Mouse (Mus musculus) fat pad, adult 2 months (tissue): ENCODE results near the gene Lst1.

Experiments used
- DNase-seq: peaks from one replicate; pipeline ENCODE4 v3.0.0-alpha.2; 2011; ENCODE audit warnings: low read depth, low spot score; ENCODE audit errors: extremely low read depth

The Lst1 gene

DNA sequence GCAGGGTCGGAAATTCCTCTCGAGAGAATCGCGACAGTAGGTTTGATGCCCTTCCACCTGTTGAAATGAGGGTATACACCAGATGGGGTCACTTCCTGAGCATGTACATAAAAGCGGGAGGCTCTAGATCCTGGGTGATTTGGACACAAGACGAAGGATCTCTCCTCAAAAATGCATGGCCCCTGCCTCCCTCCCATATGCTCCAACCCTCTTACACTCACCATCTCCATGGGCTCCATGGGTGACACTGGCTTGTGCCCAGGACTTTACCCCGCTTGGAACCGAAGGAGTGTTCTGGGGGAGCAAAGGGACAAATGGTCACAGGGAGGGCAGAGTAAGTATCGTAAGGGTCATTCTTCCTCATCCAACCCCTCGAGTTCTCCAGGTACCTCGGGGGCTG, 26.8 kb downstream of the Lst1 start:
- DNase-seq = no peak

DNA sequence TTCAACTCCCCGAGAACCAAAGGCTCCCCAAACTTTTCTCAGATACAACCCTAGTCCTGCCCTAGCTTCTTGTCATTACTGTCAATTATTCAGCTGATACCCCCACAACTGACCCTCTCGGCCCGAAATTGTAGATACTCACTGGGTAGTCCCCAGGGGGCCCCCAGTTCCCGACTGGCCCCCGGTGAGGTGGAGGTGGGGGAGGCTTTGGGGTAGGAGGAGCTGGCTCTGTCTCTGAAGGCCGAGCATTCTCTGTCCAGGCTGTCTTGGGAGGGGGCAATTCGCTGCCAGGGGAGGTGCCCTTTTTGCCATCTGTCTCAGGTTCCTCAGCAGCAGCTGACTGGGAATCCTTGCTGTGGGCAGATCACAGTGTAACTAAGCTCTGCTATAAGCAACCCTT, 28.6 kb downstream of the Lst1 start:
- DNase-seq = no peak

DNA sequence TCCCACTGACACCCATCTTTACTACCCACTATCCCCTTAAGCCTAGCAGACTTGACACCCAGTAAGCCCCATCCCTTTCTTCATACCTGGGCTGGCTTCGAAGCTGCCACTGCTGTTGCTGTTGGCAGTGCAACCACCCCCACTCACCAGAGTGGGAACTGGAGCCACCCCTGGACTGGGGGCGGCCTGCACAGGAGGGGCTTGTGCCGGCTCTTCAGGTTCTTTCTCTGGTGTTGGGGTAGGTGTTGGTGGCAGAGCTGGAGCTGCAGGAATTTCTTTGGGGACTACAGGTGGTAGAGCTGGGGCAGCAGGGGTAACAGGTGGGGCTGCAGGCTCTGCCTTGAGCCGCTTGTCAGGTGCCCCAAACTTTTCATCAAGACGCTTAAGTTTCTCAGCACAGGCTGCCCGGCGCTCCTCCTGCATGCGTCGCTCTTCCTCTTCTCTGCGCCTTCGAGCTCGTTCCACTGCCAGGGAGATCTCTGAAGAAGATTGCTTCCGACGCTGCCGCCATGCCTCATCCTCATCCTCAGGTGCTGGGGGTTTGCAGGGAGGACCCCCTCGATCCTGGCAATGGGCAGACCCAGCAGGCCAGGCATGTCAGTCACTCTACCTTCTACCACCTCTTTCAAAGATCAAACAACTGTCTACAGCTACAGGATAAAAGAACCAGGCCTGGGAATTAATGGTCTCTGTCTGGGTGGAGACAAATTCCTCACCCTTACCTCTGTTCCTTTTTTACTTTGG, 29.2 kb downstream of the Lst1 start:
- DNase-seq = no peak

DNA sequence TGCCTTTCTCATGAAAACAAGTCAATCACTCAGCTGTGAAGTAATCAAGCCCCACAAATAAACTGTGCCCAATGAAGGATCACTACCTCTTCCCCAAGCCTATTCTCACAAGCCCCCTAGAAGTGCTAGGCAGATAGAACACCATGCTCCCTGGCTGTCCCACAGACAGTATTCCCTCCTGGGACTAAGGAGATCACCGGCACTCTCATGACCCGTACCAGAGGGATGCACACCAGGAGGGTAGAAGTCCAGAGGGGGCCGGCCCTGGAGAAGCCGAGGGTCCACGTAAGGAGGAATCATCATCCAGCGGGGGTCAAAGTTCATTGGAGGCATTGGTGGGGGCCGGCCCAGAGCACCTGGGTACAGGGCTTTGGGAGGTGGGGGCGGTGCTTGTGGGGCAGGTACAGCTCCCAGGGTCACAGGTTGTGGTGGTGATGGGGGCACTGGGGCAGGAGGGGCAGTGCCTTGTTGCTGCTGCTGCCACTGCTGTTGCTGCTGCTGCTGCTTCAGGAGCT, 30.5 kb downstream of the Lst1 start:
- DNase-seq = no peak

DNA sequence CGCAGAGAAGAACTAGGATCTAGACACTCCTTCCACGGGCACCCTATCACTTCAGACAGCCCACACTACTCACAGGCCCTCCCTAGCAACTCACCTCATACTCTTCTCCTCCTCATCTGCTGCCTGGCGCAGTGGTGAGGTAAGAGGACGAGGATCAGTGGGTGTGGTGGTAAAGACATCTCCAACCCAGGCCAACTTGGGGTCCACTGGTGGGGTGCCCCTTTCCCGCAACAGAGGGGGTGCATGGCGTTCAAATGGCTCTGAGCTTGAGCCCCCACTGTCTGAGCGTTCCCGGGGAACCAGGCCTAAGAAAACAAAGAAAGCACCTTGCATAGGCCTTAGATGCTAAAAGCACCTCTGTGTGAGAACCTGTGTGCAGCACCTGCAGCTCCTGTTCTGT, 31.0 kb downstream of the Lst1 start:
- no peak for DNase-seq

DNA sequence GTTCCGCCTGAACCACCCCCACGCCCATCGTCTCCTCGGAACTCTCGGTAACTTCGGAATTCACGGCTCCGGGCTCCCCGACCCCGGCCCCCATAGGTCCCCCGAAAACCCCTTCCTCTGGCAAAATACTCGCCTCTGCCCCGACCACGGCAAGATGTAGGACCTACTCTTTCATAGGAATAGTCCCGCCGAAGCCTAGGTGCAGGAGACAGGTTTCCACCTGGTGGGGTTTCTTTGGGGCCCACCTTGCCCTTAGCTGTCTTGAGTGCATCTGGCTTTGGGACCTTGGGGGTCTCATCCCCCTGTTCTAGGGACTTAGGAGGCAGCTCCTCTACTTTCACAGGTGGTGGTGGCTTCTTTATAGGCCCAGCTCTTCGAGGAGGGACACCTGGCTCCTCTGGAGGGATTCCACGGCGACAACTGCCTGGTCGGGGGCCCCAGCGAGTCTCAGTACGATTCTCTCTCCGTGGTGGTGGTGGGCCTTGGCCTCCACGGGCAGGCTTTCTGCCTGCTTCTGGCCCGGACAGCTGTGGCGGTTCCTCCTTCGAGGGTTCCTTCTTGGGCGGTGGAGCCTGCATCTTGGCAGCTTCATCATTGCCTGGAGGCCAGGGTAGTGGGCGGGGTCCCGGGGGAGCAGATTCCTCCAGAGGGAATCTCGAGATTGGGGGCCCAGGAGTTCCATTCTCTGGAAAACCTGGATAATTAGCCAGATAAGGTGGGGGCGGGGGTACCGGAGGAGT, 31.6 kb downstream of the Lst1 start:
- no peak for DNase-seq

DNA sequence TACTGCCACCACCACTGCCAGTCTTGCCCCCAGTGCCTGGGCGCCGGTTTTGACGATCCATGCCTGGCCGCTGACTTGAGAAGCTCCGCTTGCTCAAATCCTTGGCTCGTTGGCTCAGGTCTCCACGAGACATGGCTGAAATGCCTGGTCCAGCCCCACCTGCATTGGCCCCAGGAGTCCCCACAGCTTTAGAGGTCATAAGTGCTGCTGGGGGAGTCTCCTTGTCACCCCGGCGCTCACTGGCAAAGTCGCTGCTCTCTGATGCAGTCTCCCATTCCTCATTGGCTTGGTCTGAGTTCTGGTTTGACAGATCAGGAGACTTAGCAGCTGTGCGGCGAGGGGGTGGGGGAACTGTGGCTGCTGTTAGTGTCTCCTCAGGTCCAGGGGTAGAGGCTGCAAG, 32.8 kb downstream of the Lst1 start:
- no peak for DNase-seq

DNA sequence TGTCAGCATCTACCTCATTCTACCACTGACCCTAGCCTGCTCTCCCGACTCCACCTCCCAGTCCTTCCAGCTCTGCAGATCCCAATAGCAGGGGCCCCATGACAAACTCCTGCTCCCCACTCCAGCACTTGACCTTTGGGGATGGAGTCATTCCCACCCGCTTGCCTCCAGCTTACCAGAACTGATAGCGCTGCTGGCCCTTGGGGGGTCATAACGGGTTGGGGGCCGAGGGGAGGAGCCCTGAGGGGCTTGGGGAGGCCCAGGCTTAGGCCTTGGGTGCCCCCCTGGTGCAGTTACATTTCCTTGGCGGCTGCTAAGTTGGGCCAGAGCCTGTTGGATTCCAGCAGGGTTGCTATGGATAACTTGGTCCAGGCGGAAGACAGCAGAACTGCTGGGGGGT, 33.6 kb downstream of the Lst1 start:
- DNase-seq = no peak

DNA sequence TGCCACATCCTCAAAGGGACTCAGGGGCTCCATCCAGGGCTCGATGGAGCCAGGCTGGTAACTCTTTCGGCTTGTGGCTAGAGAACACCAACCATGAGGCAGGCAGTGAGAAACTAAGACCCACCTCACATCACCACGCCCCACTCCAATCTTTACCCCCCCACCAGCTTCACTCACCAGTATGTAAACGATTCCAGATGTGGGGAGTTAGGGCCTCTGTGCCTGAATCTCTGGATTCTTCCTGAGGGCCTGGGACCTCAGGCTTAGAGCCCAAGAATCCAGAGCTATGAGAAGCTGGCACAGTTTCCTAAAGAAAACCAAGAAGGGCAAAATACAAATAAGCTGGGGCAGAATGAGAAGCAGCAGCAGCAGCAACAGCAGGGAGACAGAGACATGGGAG, 34.3 kb downstream of the Lst1 start:
- DNase-seq = no peak

DNA sequence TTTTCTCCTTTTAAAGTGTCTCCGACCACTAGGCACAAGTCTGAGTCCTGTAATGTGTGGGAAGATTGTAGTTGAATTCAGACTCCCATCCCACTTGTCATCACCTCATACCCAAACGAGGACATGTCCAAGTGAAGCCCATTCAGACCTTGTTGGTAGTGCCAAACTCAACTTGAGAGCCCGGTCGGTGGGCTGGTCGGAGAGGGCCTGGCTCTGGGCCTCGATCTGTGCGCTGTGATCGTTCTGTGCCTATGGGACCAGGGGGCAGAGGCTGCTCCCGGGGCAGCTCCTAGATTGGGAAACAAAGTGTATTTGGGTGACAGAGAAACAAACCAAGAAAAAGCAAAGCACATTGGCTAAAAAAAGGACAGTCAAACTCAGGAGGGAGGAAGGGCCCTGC, 35.2 kb downstream of the Lst1 start:
- no peak for DNase-seq

DNA sequence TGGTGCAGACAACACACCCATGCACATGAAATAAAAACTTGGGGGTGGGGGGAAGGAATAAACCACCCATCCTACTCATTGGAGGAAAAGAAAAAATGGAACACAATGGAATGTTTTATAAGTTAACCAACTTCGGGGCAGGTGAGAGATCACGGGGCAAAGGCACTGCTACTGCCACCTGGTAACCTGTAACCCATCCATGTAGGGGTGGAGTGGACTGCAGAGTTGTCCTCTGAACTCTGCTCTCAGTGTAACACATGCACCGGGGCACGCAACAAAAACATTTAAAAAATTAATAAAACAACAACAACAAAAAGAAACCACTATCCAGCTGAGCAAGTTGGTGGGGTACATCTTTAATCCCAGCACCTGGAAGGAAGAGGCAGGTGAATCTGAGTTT, 36.1 kb downstream of the Lst1 start:
- no peak for DNase-seq

DNA sequence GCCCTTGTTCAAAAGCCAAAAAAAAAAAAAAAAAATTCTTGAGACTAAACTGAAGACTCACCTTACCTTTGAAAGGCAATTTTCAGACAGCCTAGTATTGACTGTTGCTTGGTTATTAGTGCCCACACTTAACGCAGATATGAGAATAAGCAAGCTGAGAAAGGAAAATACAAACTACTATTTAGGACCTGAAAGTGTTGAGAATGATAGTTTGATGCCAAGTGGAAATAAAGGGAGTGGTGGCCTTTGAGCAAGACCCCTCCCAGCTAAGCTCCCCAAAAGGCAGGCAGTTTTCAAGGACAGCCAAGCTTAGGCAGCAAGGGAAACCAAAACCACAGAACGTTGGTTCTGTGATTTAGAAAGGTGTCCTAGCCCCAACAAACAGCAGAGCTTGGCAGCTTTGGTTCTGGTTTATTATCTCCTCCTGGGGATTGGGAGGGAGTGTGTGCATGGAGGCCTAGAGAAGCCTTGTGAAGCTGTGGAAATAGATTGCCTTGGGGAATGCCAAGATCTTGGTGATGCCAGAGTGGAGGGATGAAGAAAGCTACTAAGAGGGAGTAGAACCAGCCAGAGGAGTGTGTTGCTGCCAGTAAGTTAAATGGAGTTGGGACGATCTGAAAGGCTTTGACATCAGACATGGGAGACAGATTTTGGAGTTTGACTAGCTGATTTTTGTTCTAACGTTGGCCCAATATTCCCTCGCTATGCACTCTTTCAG, 40.2 kb downstream of the Lst1 start:
- no peak for DNase-seq

DNA sequence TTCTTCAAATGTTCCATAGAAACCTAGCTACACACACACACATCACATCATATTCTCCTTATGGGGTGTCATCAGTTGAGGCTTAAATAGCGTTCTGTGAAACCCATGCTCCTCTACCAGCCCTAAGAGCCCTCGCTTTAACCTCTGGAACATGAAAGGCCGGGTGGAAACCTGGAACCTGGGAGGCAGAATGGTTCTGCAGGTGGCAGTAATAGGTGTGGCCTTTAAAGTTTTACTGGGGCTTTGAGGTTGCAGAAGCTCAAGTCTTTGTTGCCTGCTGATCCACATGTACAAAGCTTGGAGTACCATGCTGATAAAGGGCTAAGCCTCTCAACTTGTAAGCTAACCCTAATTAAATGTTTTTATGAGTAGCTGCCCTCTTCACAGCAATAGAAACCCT, 40.9 kb downstream of the Lst1 start:
- no peak for DNase-seq

DNA sequence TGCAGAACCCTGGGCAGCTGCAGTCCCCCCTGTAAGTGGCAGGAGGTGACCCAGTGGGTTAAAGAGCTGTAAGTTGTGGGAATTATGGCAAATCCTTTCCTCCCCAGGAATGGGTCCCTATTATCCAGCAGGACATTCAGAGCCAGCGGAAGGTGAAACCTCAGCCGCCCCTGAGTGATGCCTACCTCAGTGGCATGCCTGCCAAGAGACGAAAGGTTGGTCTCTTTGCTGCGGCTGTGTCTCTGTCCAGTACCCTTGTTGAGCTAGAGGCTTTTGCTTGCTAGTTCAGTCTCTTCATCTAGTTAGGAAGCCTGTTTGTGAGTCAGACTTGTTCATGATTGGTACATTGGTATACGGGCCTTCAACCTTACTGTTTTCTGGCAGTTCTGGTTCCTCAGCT, 42.1 kb downstream of the Lst1 start:
- DNase-seq = no peak

DNA sequence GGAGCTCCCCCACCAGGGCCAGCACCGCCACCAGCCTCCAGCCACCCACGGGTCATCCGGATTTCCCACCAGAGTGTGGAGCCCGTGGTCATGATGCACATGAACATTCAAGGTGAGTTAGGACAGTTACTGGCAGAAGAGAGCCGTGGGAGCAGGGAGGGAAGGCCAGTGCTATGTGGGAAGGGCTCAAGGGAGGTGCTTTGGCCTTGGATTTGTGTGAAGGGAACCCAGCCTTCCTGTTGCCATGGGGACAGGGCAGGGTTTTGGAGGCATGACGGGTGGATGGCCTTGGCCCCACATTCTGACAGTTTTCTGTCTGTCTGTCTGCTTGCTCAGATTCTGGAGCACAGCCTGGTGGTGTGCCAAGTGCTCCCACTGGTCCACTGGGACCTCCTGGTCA, 46.3 kb downstream of the Lst1 start:
- no peak for DNase-seq

DNA sequence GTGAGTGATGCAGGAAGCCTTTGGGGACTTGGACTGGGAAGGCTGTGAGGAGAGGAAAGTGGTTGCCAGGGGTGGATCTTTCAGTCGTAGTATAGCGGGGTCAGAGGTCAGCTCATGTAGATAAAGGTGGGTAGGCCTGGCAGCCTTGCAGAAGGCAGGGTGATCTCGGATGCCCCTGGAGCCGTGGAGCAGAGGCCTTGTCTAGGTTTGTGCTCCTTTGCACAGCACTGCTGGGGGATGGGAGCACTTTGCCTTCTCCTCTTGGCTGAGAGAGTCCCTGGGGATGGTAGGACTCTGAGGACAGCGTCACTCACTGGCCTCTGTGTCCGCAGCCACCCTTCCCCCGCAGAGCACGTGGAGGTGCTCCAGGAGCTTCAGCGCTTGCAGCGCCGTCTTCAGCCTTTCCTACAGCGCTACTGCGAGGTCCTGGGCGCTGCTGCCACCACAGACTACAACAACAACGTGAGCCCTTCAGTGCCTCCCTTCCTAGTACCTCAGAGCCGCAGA, 47.7 kb downstream of the Lst1 start:
- DNase-seq = no peak

DNA sequence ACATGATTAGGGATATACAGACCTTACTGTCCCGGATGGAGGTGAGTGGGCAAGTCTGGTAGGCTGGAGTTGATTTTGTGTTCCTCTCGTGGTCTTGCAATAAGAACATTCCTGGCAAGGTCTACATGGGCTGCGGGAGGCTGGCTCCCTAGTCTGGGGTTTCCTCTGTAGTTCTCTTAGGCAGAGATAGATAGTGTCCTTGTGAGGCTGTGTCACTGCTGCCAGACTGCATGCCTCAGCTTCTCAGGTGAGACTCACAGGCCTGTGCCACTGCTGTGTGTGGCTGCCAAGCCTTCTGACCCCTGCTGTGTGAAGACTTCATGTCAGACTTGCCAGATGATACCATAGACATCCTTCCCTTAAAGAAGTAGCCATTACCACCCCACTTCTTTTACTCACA, 49.0 kb downstream of the Lst1 start:
- no peak for DNase-seq

DNA sequence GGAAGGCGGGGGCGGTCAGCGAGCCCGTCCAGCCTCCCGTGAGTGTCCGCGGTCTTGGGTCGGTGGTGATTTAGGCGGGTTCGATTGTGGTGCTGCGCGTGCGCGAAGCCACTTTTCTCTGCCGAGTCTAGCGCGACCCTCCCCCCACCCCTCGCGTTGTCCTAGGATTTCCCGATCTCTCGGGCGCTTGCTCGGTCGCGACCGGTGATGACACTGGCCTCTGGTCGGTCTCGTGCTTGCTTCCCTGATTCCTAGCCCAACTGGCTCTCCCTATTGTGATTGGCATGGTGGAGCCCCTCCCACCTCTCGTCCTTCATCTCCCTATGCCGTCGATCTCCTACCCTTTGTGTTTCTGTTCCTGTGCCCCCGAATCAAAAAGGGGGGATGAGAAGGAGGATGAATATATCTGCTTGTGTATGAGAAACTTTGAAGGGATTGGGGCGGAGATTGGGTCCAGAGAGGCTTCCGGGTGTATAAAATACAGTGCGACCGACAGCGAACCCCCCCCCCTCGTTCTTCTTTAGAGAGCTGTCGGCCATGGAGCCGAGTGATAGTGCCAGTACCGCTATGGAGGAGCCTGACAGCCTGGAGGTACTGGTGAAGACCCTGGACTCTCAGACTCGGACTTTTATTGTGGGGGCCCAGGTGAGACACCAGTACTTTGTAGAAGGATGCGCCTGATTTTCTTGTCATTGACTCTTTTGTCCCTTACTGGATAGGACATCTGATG, 52.5 kb downstream of the Lst1 start:
- DNase-seq = no peak
